Mouse (Mus musculus): Measurements from ENCODE around the gene 4921536K21Rik. TPM values are rescaled to one million over a fixed set of nuclear protein-coding genes. Genes with fewer than 3 reads are reported as not detected.

Gene 4921536K21Rik
- polyA plus RNA-seq, 1 experiment: 1.1 TPM

DNA sequence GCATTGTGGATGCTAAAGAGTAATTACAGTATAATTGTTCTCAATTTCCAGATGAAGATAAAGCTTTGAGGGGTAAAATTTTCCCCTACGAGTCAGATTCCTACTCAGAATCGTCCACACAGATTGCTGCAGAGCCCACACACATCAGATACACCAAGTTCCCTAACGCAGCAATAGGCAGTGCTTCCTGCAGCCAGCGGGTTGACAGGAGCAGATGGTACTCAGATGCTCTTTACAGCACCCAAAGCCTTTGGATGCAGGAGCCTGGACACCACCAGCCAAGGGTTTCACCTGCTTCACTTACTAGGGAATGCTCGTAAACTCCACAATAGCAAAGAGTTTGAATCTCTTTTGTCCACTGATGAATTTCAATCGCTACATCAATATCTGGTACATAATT, 18.5 kb downstream of the 4921536K21Rik start:
- Histone ChIP-seq H3K4me3 (ENCODE audit: insufficient read depth, low read depth, low read length) (no peak overlapping the region), H3K27me3 (replicated peaks; ENCODE audit: control insufficient read depth, insufficient read depth, low read length) (no peaks in the 10 kb centered on the region), H3K27ac (ENCODE audit: insufficient read depth, low read depth, low read length) (no peak overlapping the region), H3K4me1 (ENCODE audit: control insufficient read depth, insufficient read depth, low read length) (no peaks in the 10 kb centered on the region), H3K36me3 (ENCODE audit: control insufficient read depth, insufficient read depth, low read length) (no peaks in the 10 kb centered on the region)
- DNase-seq: no peak
- TF ChIP-seq CTCF (conservative IDR thresholded peaks at IDR 0.05; ENCODE audit: insufficient read depth, insufficient read length, low read depth, low read length) (no peak), POLR2A (IDR thresholded peaks at IDR 0.05; ENCODE audit: low read depth, low read length) (no peak)
- WGBS: 77% methylated on average over 6 of the region's 6 CpGs

DNA sequence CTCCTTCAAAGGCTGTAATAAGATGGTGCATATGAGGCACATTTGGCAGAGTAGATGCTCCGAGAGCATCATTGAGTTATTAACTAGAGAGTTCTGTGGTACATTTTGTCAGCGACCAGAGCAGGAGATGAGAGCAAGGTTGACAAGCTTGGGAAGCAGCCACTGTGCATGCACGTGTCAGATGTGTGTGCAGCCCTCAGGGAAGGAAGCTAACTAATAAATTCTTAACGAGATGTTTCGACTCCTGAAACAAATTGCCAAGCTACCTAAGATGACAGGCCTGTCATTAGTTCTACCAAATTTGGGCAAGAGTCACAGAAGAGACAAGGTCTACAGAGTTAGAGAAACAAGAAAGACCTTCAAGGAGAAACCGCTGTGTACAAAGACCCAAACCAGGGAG, 30.6 kb downstream of the 4921536K21Rik start:
- 25% methylated on average over 6 of the region's 6 CpGs for WGBS
- Histone ChIP-seq H3K27me3 (replicated peaks; ENCODE audit: control insufficient read depth, insufficient read depth, low read length) (no peaks in the 10 kb centered on the region), H3K4me1 (ENCODE audit: control insufficient read depth, insufficient read depth, low read length) (0 out of 2 replicates have a peak, but pooled peaks cover 4% of the 10 kb centered on the region), H3K27ac (ENCODE audit: insufficient read depth, low read depth, low read length) (0 out of 2 replicates have a peak overlapping the region, but pooled peaks have one; percentile 6), H3K36me3 (ENCODE audit: control insufficient read depth, insufficient read depth, low read length) (no peaks in the 10 kb centered on the region), H3K4me3 (ENCODE audit: insufficient read depth, low read depth, low read length) (no peak overlapping the region)
- TF ChIP-seq CTCF (conservative IDR thresholded peaks at IDR 0.05; ENCODE audit: insufficient read depth, insufficient read length, low read depth, low read length) (no peak), POLR2A (IDR thresholded peaks at IDR 0.05; ENCODE audit: low read depth, low read length) (no peak)
- peak; percentile 23 for DNase-seq

DNA sequence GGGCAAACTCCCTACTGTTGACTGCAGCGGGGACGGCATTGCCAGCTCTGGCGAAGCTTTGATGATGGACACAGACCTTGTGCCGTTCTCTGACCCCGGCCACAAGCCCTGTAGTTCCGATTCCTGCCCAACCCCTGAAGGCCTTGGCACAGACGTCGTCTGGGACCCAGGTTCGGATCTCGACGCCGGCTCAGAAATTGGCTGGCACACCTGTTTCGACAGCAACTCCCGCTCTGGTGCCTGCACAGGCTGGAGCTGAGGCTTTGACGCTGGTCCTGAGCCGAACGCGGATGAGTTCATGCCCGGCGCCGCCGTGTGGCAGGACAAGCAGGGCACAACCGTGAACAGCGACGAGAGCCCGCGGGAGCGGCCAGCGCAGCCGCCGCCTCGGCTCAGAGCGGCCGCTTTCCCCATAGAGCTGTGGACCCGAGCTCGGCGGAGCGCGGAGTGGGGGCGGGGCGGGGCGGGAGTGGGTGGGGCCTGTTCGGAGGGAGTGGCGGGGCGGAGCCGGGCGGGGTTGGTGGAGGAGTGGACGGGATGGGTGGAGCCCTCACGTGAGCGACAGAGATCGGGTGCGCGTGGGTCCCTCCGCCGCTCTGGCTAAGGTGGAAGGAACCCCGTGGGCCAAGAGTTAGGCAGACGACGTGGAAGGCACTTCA, 31.3 kb downstream of the 4921536K21Rik start, which contains the start of gene Osbp2:
Osbp2 (minus strand) TSS at position 450 of the 659 bp plus-strand sequence.
- peak within 1 kb of the TSS; percentile 6; the same call in 1 of the 2 replicates for H3K27ac ChIP-seq (ENCODE audit: insufficient read depth, low read depth, low read length)
- peak; percentile 10 for TF ChIP-seq POLR2A (IDR thresholded peaks at IDR 0.05; ENCODE audit: low read depth, low read length)
- TF ChIP-seq CTCF (conservative IDR thresholded peaks at IDR 0.05; ENCODE audit: insufficient read depth, insufficient read length, low read depth, low read length): peak; percentile 42
- 0 out of 2 replicates have a peak, but pooled peaks cover 4% of the 10 kb centered on the region for H3K4me1 ChIP-seq (ENCODE audit: control insufficient read depth, insufficient read depth, low read length)
- no peaks in the 10 kb centered on the region for H3K27me3 ChIP-seq (replicated peaks; ENCODE audit: control insufficient read depth, insufficient read depth, low read length)
- 5% methylated on average over 58 of the region's 58 CpGs for WGBS
- DNase-seq: peak; percentile 81
- H3K4me3 ChIP-seq (ENCODE audit: insufficient read depth, low read depth, low read length): peak within 1 kb of the TSS; percentile 53
- no peaks in the 10 kb centered on the region for H3K36me3 ChIP-seq (ENCODE audit: control insufficient read depth, insufficient read depth, low read length)

- Histone ChIP-seq H3K27ac (ENCODE audit: insufficient read depth, low read depth, low read length) (no peak overlapping the region), H3K4me1 (ENCODE audit: control insufficient read depth, insufficient read depth, low read length) (0 out of 2 replicates have a peak, but pooled peaks cover 4% of the 10 kb centered on the region), H3K36me3 (ENCODE audit: control insufficient read depth, insufficient read depth, low read length) (no peaks in the 10 kb centered on the region), H3K4me3 (ENCODE audit: insufficient read depth, low read depth, low read length) (peak overlapping the region; percentile 53; the same call in 1 of the 2 replicates), H3K27me3 (replicated peaks; ENCODE audit: control insufficient read depth, insufficient read depth, low read length) (no peaks in the 10 kb centered on the region)
- peak; percentile 5 for DNase-seq
- TF ChIP-seq CTCF (conservative IDR thresholded peaks at IDR 0.05; ENCODE audit: insufficient read depth, insufficient read length, low read depth, low read length): no peak
- no peak for TF ChIP-seq POLR2A (IDR thresholded peaks at IDR 0.05; ENCODE audit: low read depth, low read length)
- WGBS: 78% methylated on average over 19 of the region's 19 CpGs
Observed at GRCm38 (mm10) chr11:3862661-3863453, 32.0 kb downstream of the 4921536K21Rik start.

DNA sequence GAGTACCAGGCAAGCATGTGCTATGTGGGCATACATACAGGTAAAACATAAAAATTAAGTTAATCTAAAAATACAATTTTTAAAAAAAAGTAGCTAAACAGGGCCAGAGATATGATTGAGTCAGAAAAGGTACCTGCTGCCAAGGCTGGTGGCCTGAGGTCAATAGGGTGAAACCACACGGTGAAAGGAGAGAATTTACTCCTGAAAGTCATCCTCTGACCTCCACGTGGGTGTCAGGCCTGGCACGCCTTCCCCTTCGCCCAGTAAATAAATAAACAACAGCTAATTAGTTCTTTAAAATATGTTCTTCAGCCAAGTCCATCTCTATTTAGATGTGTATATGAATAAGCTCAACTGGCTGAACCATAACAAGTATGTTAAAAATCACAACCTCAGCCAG, 34.5 kb downstream of the 4921536K21Rik start:
- peak; percentile 39 for DNase-seq
- 0 out of 2 replicates have a peak, but pooled peaks cover 4% of the 10 kb centered on the region for H3K4me1 ChIP-seq (ENCODE audit: control insufficient read depth, insufficient read depth, low read length)
- H3K4me3 ChIP-seq (ENCODE audit: insufficient read depth, low read depth, low read length): no peak overlapping the region
- no peaks in the 10 kb centered on the region for H3K27me3 ChIP-seq (replicated peaks; ENCODE audit: control insufficient read depth, insufficient read depth, low read length)
- TF ChIP-seq CTCF (conservative IDR thresholded peaks at IDR 0.05; ENCODE audit: insufficient read depth, insufficient read length, low read depth, low read length): no peak
- no peak for TF ChIP-seq POLR2A (IDR thresholded peaks at IDR 0.05; ENCODE audit: low read depth, low read length)
- WGBS: 41% methylated on average over 4 of the region's 4 CpGs
- no peak overlapping the region for H3K27ac ChIP-seq (ENCODE audit: insufficient read depth, low read depth, low read length)
- H3K36me3 ChIP-seq (ENCODE audit: control insufficient read depth, insufficient read depth, low read length): no peaks in the 10 kb centered on the region

DNA sequence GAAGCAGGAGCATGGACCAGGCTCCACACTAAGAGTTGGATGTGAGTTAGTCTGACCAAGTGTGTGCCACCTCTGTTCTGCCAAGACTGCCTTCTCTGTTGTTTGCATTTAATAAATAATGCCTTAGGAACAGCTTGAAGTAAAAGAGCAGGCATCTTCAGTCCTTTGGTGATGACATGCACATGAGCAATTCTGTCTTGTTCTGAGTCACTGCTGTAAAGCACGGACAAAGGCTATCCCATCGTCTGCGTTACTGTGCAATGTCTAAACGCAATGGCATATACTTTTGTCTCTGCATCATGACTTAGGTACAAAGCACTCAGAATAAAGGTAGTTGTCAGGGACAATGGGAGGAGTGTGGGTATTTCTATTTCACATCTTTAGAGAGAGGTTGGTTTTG, 35.1 kb downstream of the 4921536K21Rik start:
- no peak for DNase-seq
- whole genome bisulfite sequencing: 96% methylated on average over 4 of the region's 4 CpGs
- H3K4me1 ChIP-seq (ENCODE audit: control insufficient read depth, insufficient read depth, low read length): 0 out of 2 replicates have a peak, but pooled peaks cover 4% of the 10 kb centered on the region
- no peaks in the 10 kb centered on the region for H3K36me3 ChIP-seq (ENCODE audit: control insufficient read depth, insufficient read depth, low read length)
- TF ChIP-seq POLR2A (IDR thresholded peaks at IDR 0.05; ENCODE audit: low read depth, low read length) (no peak), CTCF (conservative IDR thresholded peaks at IDR 0.05; ENCODE audit: insufficient read depth, insufficient read length, low read depth, low read length) (no peak)
- no peak overlapping the region for H3K27ac ChIP-seq (ENCODE audit: insufficient read depth, low read depth, low read length)
- H3K4me3 ChIP-seq (ENCODE audit: insufficient read depth, low read depth, low read length): no peak overlapping the region
- no peaks in the 10 kb centered on the region for H3K27me3 ChIP-seq (replicated peaks; ENCODE audit: control insufficient read depth, insufficient read depth, low read length)

GRCm38 (mm10) chr11:3857902-3858301, 37.0 kb downstream of the 4921536K21Rik start:
- Histone ChIP-seq H3K4me1 (ENCODE audit: control insufficient read depth, insufficient read depth, low read length) (no peaks in the 10 kb centered on the region), H3K27me3 (replicated peaks; ENCODE audit: control insufficient read depth, insufficient read depth, low read length) (no peaks in the 10 kb centered on the region)
- 79% methylated on average over 5 of the region's 5 CpGs for WGBS

More at GRCm38 (mm10) chr11:3857902-3858301, 37.0 kb downstream of the 4921536K21Rik start:
- no peak overlapping the region for H3K4me3 ChIP-seq (ENCODE audit: insufficient read depth, low read depth, low read length)
- no peak for DNase-seq
- TF ChIP-seq CTCF (conservative IDR thresholded peaks at IDR 0.05; ENCODE audit: insufficient read depth, insufficient read length, low read depth, low read length): no peak
- no peak for TF ChIP-seq POLR2A (IDR thresholded peaks at IDR 0.05; ENCODE audit: low read depth, low read length)
- H3K36me3 ChIP-seq (ENCODE audit: control insufficient read depth, insufficient read depth, low read length): no peaks in the 10 kb centered on the region
- no peak overlapping the region for H3K27ac ChIP-seq (ENCODE audit: insufficient read depth, low read depth, low read length)
